Mouse (Mus musculus) MEL (cell line): ENCODE measurements at regions not wholly inside any gene's neighbourhood (a gene's known extent, or its start where the extent isn't known, plus 50 kb on each side); places are given as distances from the start of the nearest gene placed in this dataset.

Experiments used
- BHLHE40 ChIP-seq: IDR thresholded peaks from 2 replicates; pipeline ENCODE4 v1.6.1; 2012; ENCODE audit warnings: low read depth, mild to moderate bottlenecking, inconsistent platforms, low read length, improper control_type of control experiment, borderline replicate concordance
- CHD2 ChIP-seq: IDR thresholded peaks from 2 replicates; pipeline ENCODE4 v1.6.1; 2011; ENCODE audit warnings: low read length, improper control_type of control experiment
- CTCF ChIP-seq, 3 experiments: IDR thresholded peaks in 2 of 3; conservative IDR thresholded peaks in 1 of 3; 2 replicates each; pipeline ENCODE4 v1.5.1; 2011 to 2012; ENCODE audit warnings: low read length in 3 of 3, low read depth in 2 of 3, mild to moderate bottlenecking in 2 of 3, improper control_type of control experiment in 1 of 3, inconsistent platforms in 1 of 3, mixed read lengths in 1 of 3, moderate library complexity in 1 of 3; ENCODE audit not compliant: control insufficient read depth in 1 of 3, insufficient read depth in 1 of 3, poor library complexity in 1 of 3, severe bottlenecking in 1 of 3
- E2F4 ChIP-seq: IDR thresholded peaks from 2 replicates; pipeline ENCODE4 v1.6.1; 2011; ENCODE audit warnings: low read depth, low read length, improper control_type of control experiment, borderline replicate concordance
- EP300 ChIP-seq, 2 experiments: IDR thresholded peaks; 2 replicates each; pipeline ENCODE4 v1.6.1; 2011; ENCODE audit warnings: improper control_type of control experiment in 2 of 2, low read length in 2 of 2, low read depth in 1 of 2, mild to moderate bottlenecking in 1 of 2
- MAZ ChIP-seq: IDR thresholded peaks from 2 replicates; pipeline ENCODE4 v1.6.1; 2012; ENCODE audit warnings: low read depth, mild to moderate bottlenecking, inconsistent platforms, low read length, improper control_type of control experiment
- POLR2A ChIP-seq, 2 experiments: IDR thresholded peaks; 2 replicates each; pipeline ENCODE4 v1.6.1; 2011 to 2012; ENCODE audit warnings: low read length in 2 of 2, mild to moderate bottlenecking in 2 of 2, control low read depth in 1 of 2, improper control_type of control experiment in 1 of 2, low read depth in 1 of 2, moderate library complexity in 1 of 2; ENCODE audit not compliant: control insufficient read depth in 1 of 2, insufficient read depth in 1 of 2, poor library complexity in 1 of 2
- POLR2AphosphoS2 ChIP-seq: IDR thresholded peaks from 2 replicates; pipeline ENCODE4 v1.6.1; 2011; ENCODE audit warnings: low read length, improper control_type of control experiment
- RAD21 ChIP-seq: IDR thresholded peaks from 2 replicates; pipeline ENCODE4 v1.6.1; 2011; ENCODE audit warnings: mild to moderate bottlenecking, low read depth, low read length, improper control_type of control experiment
- SMC3 ChIP-seq: IDR thresholded peaks from 2 replicates; pipeline ENCODE4 v1.6.1; 2011; ENCODE audit warnings: low read depth, low read length, improper control_type of control experiment
- TAL1 ChIP-seq: IDR thresholded peaks from 2 replicates; pipeline ENCODE4 v1.6.1; 2012; ENCODE audit warnings: mild to moderate bottlenecking, inconsistent platforms, low read length, moderate library complexity, mixed read lengths
- TCF12 ChIP-seq: IDR thresholded peaks from 2 replicates; pipeline ENCODE4 v1.6.1; 2014; ENCODE audit warnings: low read depth, mild to moderate bottlenecking, inconsistent platforms, low read length, improper control_type of control experiment, moderate library complexity
- ZMIZ1 ChIP-seq: IDR thresholded peaks from 2 replicates; pipeline ENCODE4 v1.6.1; 2012; ENCODE audit warnings: low read depth, mild to moderate bottlenecking, inconsistent platforms, low read length, improper control_type of control experiment, moderate library complexity

- TF ChIP-seq TAL1 (no peak), TCF12 (no peak), CHD2 (no peak), SMC3 (no peak), EP300 (IDR thresholded peaks at IDR 0.05; ENCODE audit: low read depth in 1 of 2, low read length in 2 of 2) (no peak), POLR2AphosphoS2 (no peak), POLR2A (IDR thresholded peaks at IDR 0.05; ENCODE audit: control insufficient read depth in 1 of 2, insufficient read depth in 1 of 2, low read depth in 1 of 2, low read length in 2 of 2, poor library complexity in 1 of 2) (no peak), ZMIZ1 (no peak), MAZ (no peak), CTCF (IDR thresholded peaks at IDR 0.05 in 2 of 3, conservative IDR thresholded peaks at IDR 0.05 in 1 of 3; ENCODE audit: control insufficient read depth in 1 of 3, insufficient read depth in 1 of 3, low read depth in 2 of 3, low read length in 3 of 3, poor library complexity in 1 of 3, severe bottlenecking in 1 of 3) (no peak), RAD21 (no peak), E2F4 (no peak), BHLHE40 (no peak)
These were observed 128.5 kb upstream of the Arid1b start for GRCm38 (mm10) chr17:4865621-4866020.
